In genomic region chr6:136422084-136422853, GRCm38 (mm10) we compare ENCODE assay signal across 9 mouse cellular contexts. TPM values are rescaled to one million over a fixed set of nuclear protein-coding genes. Genes with fewer than 3 reads are reported as not detected.
DNase-seq lines count a peak whose midpoint lies in the region; ATAC-seq and TF ChIP-seq lines count a peak whose summit lies in the region.
"Had no signal": no experiment of that assay in that cellular context is flagged by ENCODE, and none has a peak within 500 bp of the region (broad histone marks: within the 10 kb centered on the region; RNA-seq: fewer than 3 reads in every experiment).

No protein-coding gene starts in this region.

- WGBS in embryonic facial prominence, embryonic 14.5 days = 55% methylated on average over 16 of the region's 16 CpGs
- WGBS in hindbrain, embryonic 16.5 days = 60% methylated on average over 16 of the region's 16 CpGs
- WGBS in limb, embryonic 10.5 days = 63% methylated on average over 16 of the region's 16 CpGs

- no peak for TF ChIP-seq POLR2A in testis, adult 2 months (IDR thresholded peaks at IDR 0.05; ENCODE audit: control insufficient read depth, low read depth, low read length)

- no peak for DNase-seq in testis, postnatal 14 days (ENCODE audit: low spot score)
- DNase-seq in adrenal gland, postnatal 36 days = peak; percentile 50 to 52
- peak; percentile 59 for DNase-seq in embryonic facial prominence, embryonic 14.5 days (ENCODE audit: low spot score)
- peak; percentile 65 for DNase-seq in limb, embryonic 10.5 days (ENCODE audit: low spot score)
- peak; percentile 58 for DNase-seq in ovary, postnatal 14 days (ENCODE audit: low spot score)
- DNase-seq in thymus, postnatal 14 days = peak; percentile 71

- H3K9ac ChIP-seq in embryonic facial prominence, embryonic 14.5 days (ENCODE audit: low read depth, low read length) = no peak overlapping the region
- no peak overlapping the region for H3K9ac ChIP-seq in hindbrain, embryonic 16.5 days (ENCODE audit: low read depth, low read length)
- H3K9ac ChIP-seq: heart, embryonic 13.5 days had no signal

- H3K4me1 ChIP-seq in testis, adult 2 months (ENCODE audit: control insufficient read depth, insufficient read depth, low read length) = peaks cover 9% of the 10 kb centered on the region
- no peaks in the 10 kb centered on the region for H3K4me1 ChIP-seq in embryonic facial prominence, embryonic 14.5 days (ENCODE audit: control insufficient read depth, insufficient read depth, low read length)
- no peaks in the 10 kb centered on the region for H3K4me1 ChIP-seq in hindbrain, embryonic 16.5 days (ENCODE audit: control insufficient read depth, insufficient read depth, low read depth, low read length)
- peaks cover 6% of the 10 kb centered on the region; the same call in 1 of the 2 replicates for H3K4me1 ChIP-seq in limb, embryonic 10.5 days

- no peaks in the 10 kb centered on the region for H3K9me3 ChIP-seq in embryonic facial prominence, embryonic 14.5 days (ENCODE audit: control insufficient read depth, low read length)
- no peaks in the 10 kb centered on the region for H3K9me3 ChIP-seq in hindbrain, embryonic 16.5 days (ENCODE audit: control insufficient read depth, low read length)
- no peaks in the 10 kb centered on the region for H3K9me3 ChIP-seq in limb, embryonic 10.5 days (replicated peaks)
- H3K9me3 ChIP-seq: heart, embryonic 13.5 days had no signal

- H3K4me2 ChIP-seq in embryonic facial prominence, embryonic 14.5 days (ENCODE audit: low read depth, low read length) = no peak overlapping the region
- H3K4me2 ChIP-seq in hindbrain, embryonic 16.5 days (ENCODE audit: low read length) = no peak overlapping the region
- H3K4me2 ChIP-seq: heart, embryonic 13.5 days had no signal

- H3K27me3 ChIP-seq in testis, adult 2 months (ENCODE audit: control insufficient read depth, insufficient read depth, low read length) = no peaks in the 10 kb centered on the region
- H3K27me3 ChIP-seq in embryonic facial prominence, embryonic 14.5 days (replicated peaks; ENCODE audit: control insufficient read depth, insufficient read depth, low read length) = no peaks in the 10 kb centered on the region
- H3K27me3 ChIP-seq in hindbrain, embryonic 16.5 days (replicated peaks; ENCODE audit: control insufficient read depth, insufficient read depth, low read length) = no peaks in the 10 kb centered on the region
- H3K27me3 ChIP-seq in limb, embryonic 10.5 days (ENCODE audit: low read depth, poor library complexity, severe bottlenecking) = no peaks in the 10 kb centered on the region
- H3K27me3 ChIP-seq: heart, embryonic 13.5 days had no signal

- H3K36me3 ChIP-seq in testis, adult 2 months (ENCODE audit: control insufficient read depth, insufficient read depth, low read length) = no peaks in the 10 kb centered on the region
- H3K36me3 ChIP-seq in embryonic facial prominence, embryonic 14.5 days (ENCODE audit: control insufficient read depth, insufficient read depth, low read length) = no peaks in the 10 kb centered on the region
- H3K36me3 ChIP-seq in hindbrain, embryonic 16.5 days (ENCODE audit: control insufficient read depth, insufficient read depth, low read length) = no peaks in the 10 kb centered on the region
- no peaks in the 10 kb centered on the region for H3K36me3 ChIP-seq in limb, embryonic 10.5 days
- H3K36me3 ChIP-seq: heart, embryonic 13.5 days had no signal

- peak; percentile 69; the same call in 1 of the 2 replicates for TF ChIP-seq CTCF in testis, adult 2 months (IDR thresholded peaks at IDR 0.05; ENCODE audit: control insufficient read depth, insufficient read depth, insufficient replicate concordance, low read depth, low read length)

- no peak overlapping the region for H3K27ac ChIP-seq in testis, adult 2 months (ENCODE audit: control insufficient read depth, insufficient read depth, low read depth, low read length)
- no peak overlapping the region for H3K27ac ChIP-seq in embryonic facial prominence, embryonic 14.5 days (replicated peaks; ENCODE audit: low read depth, low read length)
- no peak overlapping the region for H3K27ac ChIP-seq in hindbrain, embryonic 16.5 days (ENCODE audit: low read depth, low read length)
- H3K27ac ChIP-seq in limb, embryonic 10.5 days = no peak overlapping the region; the same call in 1 of the 2 replicates
- H3K27ac ChIP-seq: heart, embryonic 13.5 days had no signal

- peak overlapping the region; percentile 41 for H3K4me3 ChIP-seq in testis, adult 2 months (ENCODE audit: control insufficient read depth, low read depth, low read length)
- no peak overlapping the region for H3K4me3 ChIP-seq in embryonic facial prominence, embryonic 14.5 days (ENCODE audit: low read depth, low read length)
- no peak overlapping the region for H3K4me3 ChIP-seq in hindbrain, embryonic 16.5 days (ENCODE audit: low read length)
- H3K4me3 ChIP-seq in limb, embryonic 10.5 days = no peak overlapping the region
- H3K4me3 ChIP-seq: heart, embryonic 13.5 days had no signal

- no peak for ATAC-seq in embryonic facial prominence, embryonic 14.5 days (ENCODE audit: low read depth)
- ATAC-seq in hindbrain, embryonic 16.5 days = peak; percentile 58; the same call in 1 of the 2 replicates

RNA-seq across cellular contexts. Expression of gene E330021D16Rik, which starts 6.9 kb away (rescaled TPM):
- 0.12 and 0.28 TPM in 2 replicates for polyA plus RNA-seq in testis, adult 2 months (2012; rRNA removed)
- not detected for total RNA-seq in adrenal gland, postnatal 36 days (2021)
- 0.33 TPM in 1 of 2 replicates, not detected in the other for polyA plus RNA-seq in embryonic facial prominence, embryonic 14.5 days (2014; fragmentation: Nextera tagmentation; extraction: Ambion mirVana)
- not detected in 2 replicates for polyA plus RNA-seq in hindbrain, embryonic 16.5 days (2015; fragmentation: Nextera tagmentation; extraction: Ambion mirVana)
- polyA plus RNA-seq in limb, embryonic 10.5 days (2016; fragmentation: Nextera tagmentation; extraction: Ambion mirVana) = not detected in 2 replicates
- polyA plus RNA-seq: heart, embryonic 13.5 days had no signal
